Mouse (Mus musculus): ENCODE data around the gene Dnajc17. TPM values are rescaled to one million over a fixed set of nuclear protein-coding genes. Genes with fewer than 3 reads are reported as not detected.

Gene Dnajc17
- polyA plus RNA-seq, 1 experiment from 2014 or later, result 19.1 TPM

DNA sequence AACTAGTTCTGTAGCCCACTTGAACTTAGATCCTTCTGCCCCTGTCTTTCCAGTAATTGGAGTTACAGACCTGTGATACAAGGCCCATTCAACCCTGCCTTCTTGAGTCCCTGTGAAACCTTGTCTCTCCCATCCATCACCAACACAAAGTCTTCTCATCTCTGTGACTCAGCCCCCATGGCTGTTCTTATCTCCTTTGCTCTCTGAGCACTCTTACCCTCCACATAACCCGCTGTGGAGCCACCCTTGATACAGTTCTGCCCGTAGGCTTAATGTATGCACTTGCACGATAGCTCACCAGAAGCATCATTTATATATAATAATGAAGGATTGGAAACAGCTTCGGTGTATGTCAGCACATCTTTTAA is 32.2 kb upstream of the Dnajc17 start:
- Histone ChIP-seq H3K4me2 (replicated peaks; ENCODE audit: low read depth, low read length) (no peak overlapping the region), H3K9ac (replicated peaks; ENCODE audit: low read depth, low read length) (no peak overlapping the region), H3K9me3 (ENCODE audit: control insufficient read depth, low read depth, low read length) (no peaks in the 10 kb centered on the region), H3K4me3 (ENCODE audit: low read depth, low read length) (no peak overlapping the region), H3K27me3 (ENCODE audit: control insufficient read depth, insufficient read depth, low read length) (peaks cover 22% of the 10 kb centered on the region), H3K27ac (ENCODE audit: low read length) (no peak overlapping the region; the same call in 1 of the 2 replicates), H3K36me3 (ENCODE audit: control insufficient read depth, insufficient read depth, low read length) (no peaks in the 10 kb centered on the region), H3K4me1 (ENCODE audit: control insufficient read depth, insufficient read depth, low read length) (0 out of 2 replicates have a peak, but pooled peaks cover 3% of the 10 kb centered on the region)
- no peak for ATAC-seq (ENCODE audit: insufficient number of reproducible peaks, insufficient read depth, low FRiP score, low read depth)
- WGBS, result 81% methylated on average over 4 of the region's 4 CpGs

DNA sequence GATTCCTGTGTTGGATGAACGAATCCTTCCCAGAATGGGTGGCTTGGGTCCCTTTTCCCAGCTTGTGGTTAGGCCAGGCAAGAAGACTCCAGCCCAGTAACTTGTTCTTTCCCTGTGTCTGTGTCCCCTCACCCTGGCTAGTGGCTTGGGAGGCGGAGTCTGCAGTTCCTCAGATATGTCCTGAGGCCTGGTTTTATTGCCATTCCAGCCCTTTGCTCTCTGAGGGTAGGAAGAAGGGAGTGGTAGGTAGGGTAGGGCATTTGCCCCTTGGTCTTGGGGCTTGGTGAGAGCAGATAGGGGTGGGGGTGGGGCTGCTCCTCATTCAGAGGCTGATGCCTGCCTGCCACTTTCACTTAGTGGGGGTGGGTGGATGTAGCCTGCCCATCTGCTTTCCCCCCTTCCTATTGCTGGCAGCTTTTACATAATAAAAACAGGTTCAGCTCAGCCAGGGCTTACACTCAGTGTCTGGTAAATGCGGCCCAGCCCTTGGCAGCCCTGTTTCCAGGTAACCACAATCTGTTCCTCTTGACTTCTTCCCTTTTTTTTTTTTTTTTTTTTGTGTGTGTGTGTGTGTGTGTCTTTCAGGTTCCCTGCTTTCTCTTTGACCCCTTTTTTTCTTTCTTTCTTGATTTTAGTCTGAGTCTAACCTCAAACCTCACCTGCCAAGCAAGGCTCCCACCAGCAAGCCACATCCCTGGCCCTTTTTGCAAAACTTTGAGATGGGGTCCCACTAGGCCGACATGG is 31.7 kb upstream of the Dnajc17 start:
- no peak for ATAC-seq (ENCODE audit: insufficient number of reproducible peaks, insufficient read depth, low FRiP score, low read depth)
- H3K36me3 ChIP-seq (ENCODE audit: control insufficient read depth, insufficient read depth, low read length), result no peaks in the 10 kb centered on the region
- no peak overlapping the region for H3K4me3 ChIP-seq (ENCODE audit: low read depth, low read length)
- H3K9me3 ChIP-seq (ENCODE audit: control insufficient read depth, low read depth, low read length), result no peaks in the 10 kb centered on the region
- no peak overlapping the region for H3K9ac ChIP-seq (replicated peaks; ENCODE audit: low read depth, low read length)
- 65% methylated on average over 4 of the region's 4 CpGs for WGBS
- 0 out of 2 replicates have a peak, but pooled peaks cover 3% of the 10 kb centered on the region for H3K4me1 ChIP-seq (ENCODE audit: control insufficient read depth, insufficient read depth, low read length)
- peaks cover 23% of the 10 kb centered on the region for H3K27me3 ChIP-seq (ENCODE audit: control insufficient read depth, insufficient read depth, low read length)
- H3K4me2 ChIP-seq (replicated peaks; ENCODE audit: low read depth, low read length), result no peak overlapping the region
- H3K27ac ChIP-seq (ENCODE audit: low read length), result peak overlapping the region; percentile 15; the same call in 1 of the 2 replicates

DNA sequence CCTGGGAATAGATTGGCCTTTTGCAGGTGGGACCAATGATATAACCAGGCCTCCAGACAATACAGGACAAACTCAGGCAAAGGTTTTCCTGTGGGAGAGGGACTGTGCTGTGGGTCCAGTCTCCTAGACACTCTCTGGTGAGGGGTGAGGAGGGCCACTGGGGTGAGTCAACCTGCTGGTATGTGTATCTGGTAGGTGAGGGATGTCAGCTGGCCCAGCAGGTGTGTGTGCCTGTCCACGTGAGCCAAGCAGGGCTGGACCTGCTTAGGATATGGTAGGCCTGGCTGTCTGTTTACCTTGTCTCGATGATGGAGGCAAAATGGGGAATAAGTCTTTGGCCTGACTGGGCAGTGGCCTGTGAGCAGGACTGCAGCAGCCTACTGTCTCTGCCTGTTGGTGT is 30.1 kb upstream of the Dnajc17 start:
- Histone ChIP-seq H3K9ac (replicated peaks; ENCODE audit: low read depth, low read length) (peak overlapping the region; percentile 59; the same call in 1 of the 2 replicates), H3K27ac (ENCODE audit: low read length) (peak overlapping the region; percentile 72; the same call in 1 of the 2 replicates), H3K4me2 (replicated peaks; ENCODE audit: low read depth, low read length) (peak overlapping the region; percentile 44), H3K27me3 (ENCODE audit: control insufficient read depth, insufficient read depth, low read length) (peaks cover 23% of the 10 kb centered on the region), H3K4me1 (ENCODE audit: control insufficient read depth, insufficient read depth, low read length) (0 out of 2 replicates have a peak, but pooled peaks cover 3% of the 10 kb centered on the region), H3K36me3 (ENCODE audit: control insufficient read depth, insufficient read depth, low read length) (no peaks in the 10 kb centered on the region), H3K9me3 (ENCODE audit: control insufficient read depth, low read depth, low read length) (no peaks in the 10 kb centered on the region), H3K4me3 (ENCODE audit: low read depth, low read length) (peak overlapping the region; percentile 49)
- 49% methylated on average over 2 of the region's 2 CpGs for WGBS
- peak; percentile 46; the same call in 1 of the 2 replicates for ATAC-seq (ENCODE audit: insufficient number of reproducible peaks, insufficient read depth, low FRiP score, low read depth)

DNA sequence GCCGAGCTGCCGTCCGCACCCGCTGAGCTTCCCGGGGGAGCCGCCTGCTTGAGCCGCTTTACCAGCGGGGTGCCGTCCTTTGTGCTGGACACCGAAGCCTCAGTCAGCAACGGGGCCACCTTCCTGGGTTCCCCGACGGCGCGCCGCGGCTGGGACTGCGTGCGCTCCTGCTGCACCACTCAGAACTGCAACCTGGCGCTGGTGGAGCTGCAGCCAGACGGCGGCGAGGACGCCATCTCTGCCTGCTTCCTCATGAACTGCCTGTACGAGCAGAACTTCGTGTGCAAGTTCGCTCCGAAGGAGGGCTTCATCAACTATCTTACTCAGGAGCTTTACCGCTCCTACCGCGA is 29.3 kb upstream of the Dnajc17 start:
- WGBS, result 3% methylated on average over 27 of the region's 31 CpGs
- peak overlapping the region; percentile 49 for H3K4me3 ChIP-seq (ENCODE audit: low read depth, low read length)
- no peak for ATAC-seq (ENCODE audit: insufficient number of reproducible peaks, insufficient read depth, low FRiP score, low read depth)
- peak overlapping the region; percentile 44 for H3K4me2 ChIP-seq (replicated peaks; ENCODE audit: low read depth, low read length)
- no peaks in the 10 kb centered on the region for H3K36me3 ChIP-seq (ENCODE audit: control insufficient read depth, insufficient read depth, low read length)
- 0 out of 2 replicates have a peak, but pooled peaks cover 3% of the 10 kb centered on the region for H3K4me1 ChIP-seq (ENCODE audit: control insufficient read depth, insufficient read depth, low read length)
- H3K27me3 ChIP-seq (ENCODE audit: control insufficient read depth, insufficient read depth, low read length), result peaks cover 23% of the 10 kb centered on the region
- H3K9me3 ChIP-seq (ENCODE audit: control insufficient read depth, low read depth, low read length), result no peaks in the 10 kb centered on the region
- H3K27ac ChIP-seq (ENCODE audit: low read length), result peak overlapping the region; percentile 72
- peak overlapping the region; percentile 59 for H3K9ac ChIP-seq (replicated peaks; ENCODE audit: low read depth, low read length)

DNA sequence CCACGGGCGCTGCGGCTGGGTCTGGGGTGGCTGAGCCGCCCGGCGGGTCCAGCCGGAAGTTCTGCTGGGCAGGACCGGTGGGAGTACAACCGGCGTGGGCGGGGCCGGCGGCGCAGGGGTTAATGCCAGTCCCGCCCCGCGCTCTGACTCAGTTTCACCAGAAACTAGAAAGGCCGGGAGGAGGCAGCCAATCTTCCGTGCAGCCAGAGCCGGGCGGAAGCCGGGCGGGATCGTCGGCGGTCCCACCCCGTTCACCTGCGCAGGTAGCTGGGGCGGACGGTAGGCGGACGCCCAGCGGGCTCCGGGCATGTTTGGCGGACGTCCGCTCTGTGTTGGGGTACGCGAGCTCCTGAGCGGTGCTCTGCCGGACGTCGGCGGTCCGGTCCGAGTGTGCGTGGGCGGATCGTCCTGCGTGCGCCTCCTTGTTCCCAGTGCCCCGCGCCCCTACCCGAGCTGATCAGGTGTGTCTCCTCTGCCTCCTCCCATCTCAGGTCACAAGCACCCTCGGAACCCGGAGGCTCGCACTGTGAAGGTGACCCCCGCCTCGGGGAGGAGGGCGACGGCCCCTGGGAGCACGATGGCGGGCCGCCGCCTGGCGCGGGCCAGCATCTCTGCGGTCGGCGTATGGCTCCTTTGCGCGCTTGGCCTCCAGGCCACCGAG is 28.7 kb upstream of the Dnajc17 start, which contains the start of gene Spint1:
Gene Spint1 (plus strand): TSS at position 153 of the 661 bp plus-strand sequence.
- peak within 1 kb of the TSS; percentile 49 for H3K4me3 ChIP-seq (ENCODE audit: low read depth, low read length)
- H3K36me3 ChIP-seq (ENCODE audit: control insufficient read depth, insufficient read depth, low read length), result no peaks in the 10 kb centered on the region
- H3K4me1 ChIP-seq (ENCODE audit: control insufficient read depth, insufficient read depth, low read length), result 0 out of 2 replicates have a peak, but pooled peaks cover 3% of the 10 kb centered on the region
- WGBS, result under 1% methylated on average over 63 of the region's 73 CpGs
- H3K9ac ChIP-seq (replicated peaks; ENCODE audit: low read depth, low read length), result peak within 1 kb of the TSS; percentile 59
- peak; percentile 80 for ATAC-seq (ENCODE audit: insufficient number of reproducible peaks, insufficient read depth, low FRiP score, low read depth)
- peak within 1 kb of the TSS; percentile 72 for H3K27ac ChIP-seq (ENCODE audit: low read length)
- peaks cover 23% of the 10 kb centered on the region for H3K27me3 ChIP-seq (ENCODE audit: control insufficient read depth, insufficient read depth, low read length)
- peak within 1 kb of the TSS; percentile 44 for H3K4me2 ChIP-seq (replicated peaks; ENCODE audit: low read depth, low read length)
- no peaks in the 10 kb centered on the region for H3K9me3 ChIP-seq (ENCODE audit: control insufficient read depth, low read depth, low read length)

DNA sequence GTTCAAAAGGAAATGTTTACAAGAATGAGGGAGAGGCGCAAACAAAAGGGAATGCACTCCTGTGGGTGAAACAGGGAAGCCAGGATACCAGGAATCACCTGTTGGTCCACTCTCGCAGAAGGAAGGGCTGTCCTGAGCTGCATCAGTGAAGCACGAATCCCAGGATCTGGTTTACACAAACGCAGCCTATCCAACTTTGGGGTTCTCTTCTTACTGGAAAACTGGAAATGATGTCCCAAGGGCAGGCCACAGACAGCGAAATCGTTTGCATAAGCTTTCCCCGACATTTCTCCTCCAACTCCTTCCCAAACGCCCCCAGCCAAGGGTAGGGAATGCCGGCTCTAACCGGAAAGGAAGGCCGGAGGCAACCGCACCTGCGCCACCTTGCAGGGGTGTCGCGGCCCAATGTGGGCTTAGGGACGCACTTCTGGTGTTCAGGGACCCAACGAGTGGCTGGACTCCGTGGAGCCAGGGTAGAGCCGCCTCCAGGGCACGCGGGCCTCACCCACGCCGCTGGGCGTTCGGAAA is 28.2 kb upstream of the Dnajc17 start:
- 7% methylated on average over 25 of the region's 25 CpGs for WGBS
- Histone ChIP-seq H3K9me3 (ENCODE audit: control insufficient read depth, low read depth, low read length) (no peaks in the 10 kb centered on the region), H3K4me1 (ENCODE audit: control insufficient read depth, insufficient read depth, low read length) (0 out of 2 replicates have a peak, but pooled peaks cover 3% of the 10 kb centered on the region), H3K36me3 (ENCODE audit: control insufficient read depth, insufficient read depth, low read length) (no peaks in the 10 kb centered on the region), H3K4me2 (replicated peaks; ENCODE audit: low read depth, low read length) (peak overlapping the region; percentile 44), H3K27me3 (ENCODE audit: control insufficient read depth, insufficient read depth, low read length) (peaks cover 23% of the 10 kb centered on the region), H3K4me3 (ENCODE audit: low read depth, low read length) (peak overlapping the region; percentile 49), H3K9ac (replicated peaks; ENCODE audit: low read depth, low read length) (peak overlapping the region; percentile 59), H3K27ac (ENCODE audit: low read length) (peak overlapping the region; percentile 40; the same call in 1 of the 2 replicates)
- no peak for ATAC-seq (ENCODE audit: insufficient number of reproducible peaks, insufficient read depth, low FRiP score, low read depth)

DNA sequence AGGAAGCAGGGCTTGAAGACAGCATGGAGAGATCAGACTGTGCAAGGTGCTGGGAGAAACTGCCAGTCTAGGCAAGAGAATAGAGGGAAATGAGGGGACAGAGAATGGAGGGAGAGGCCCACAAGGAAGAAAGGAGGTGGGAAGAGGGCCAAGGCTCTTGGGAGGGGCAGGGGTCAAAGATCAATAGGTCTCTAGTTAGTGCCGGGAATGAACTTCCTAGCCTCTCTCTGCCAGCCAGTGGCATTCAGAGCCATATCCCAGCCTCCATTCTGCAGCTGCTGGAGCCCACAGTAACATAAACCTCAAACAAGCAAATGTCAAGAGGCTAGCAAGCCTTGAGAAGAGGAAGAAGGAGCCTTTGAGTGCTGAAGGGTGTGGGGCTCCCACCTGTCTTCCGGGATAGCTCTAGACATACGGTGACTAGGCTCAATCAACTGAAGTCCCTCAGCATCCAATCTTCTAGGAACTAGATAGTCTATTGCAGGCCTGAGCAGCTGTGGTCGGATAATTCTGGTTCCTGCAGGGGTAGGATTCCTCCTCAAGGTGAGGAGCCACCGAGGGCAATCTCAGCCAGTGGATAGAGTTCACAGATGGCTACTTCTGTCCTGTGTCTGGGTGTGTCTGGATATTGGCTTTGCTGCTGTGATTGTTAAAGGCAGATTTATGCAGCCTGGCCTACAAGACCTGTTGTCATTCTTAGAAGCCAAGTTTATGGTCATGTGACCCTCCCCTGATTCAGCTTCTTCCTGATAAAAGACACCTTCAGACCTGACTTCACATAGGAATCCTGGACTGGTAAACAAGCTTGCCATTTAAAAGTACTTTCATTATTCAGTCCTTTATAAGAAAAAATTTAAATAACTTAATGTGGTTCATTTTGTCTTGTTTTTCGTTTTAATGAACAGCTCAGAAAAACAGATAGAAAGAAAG is 21.4 kb upstream of the Dnajc17 start, which contains the start of gene Ppp1r14d:
Gene Ppp1r14d (minus strand): TSS at position 132 of the 930 bp plus-strand sequence.
- H3K4me2 ChIP-seq (replicated peaks; ENCODE audit: low read depth, low read length), result no peak within 1 kb of the TSS
- H3K9ac ChIP-seq (replicated peaks; ENCODE audit: low read depth, low read length), result no peak within 1 kb of the TSS
- no peaks in the 10 kb centered on the region for H3K36me3 ChIP-seq (ENCODE audit: control insufficient read depth, insufficient read depth, low read length)
- no peaks in the 10 kb centered on the region for H3K27me3 ChIP-seq (ENCODE audit: control insufficient read depth, insufficient read depth, low read length)
- H3K9me3 ChIP-seq (ENCODE audit: control insufficient read depth, low read depth, low read length), result no peaks in the 10 kb centered on the region
- WGBS, result 64% methylated on average over 6 of the region's 6 CpGs
- no peak within 1 kb of the TSS for H3K27ac ChIP-seq (ENCODE audit: low read length)
- H3K4me3 ChIP-seq (ENCODE audit: low read depth, low read length), result no peak within 1 kb of the TSS
- no peaks in the 10 kb centered on the region for H3K4me1 ChIP-seq (ENCODE audit: control insufficient read depth, insufficient read depth, low read length)
- no peak for ATAC-seq (ENCODE audit: insufficient number of reproducible peaks, insufficient read depth, low FRiP score, low read depth)
